Mouse (Mus musculus): ENCODE data around the gene Wdr62. TPM values are rescaled to one million over a fixed set of nuclear protein-coding genes. Genes with fewer than 3 reads are reported as not detected.

Gene Wdr62
- polyA plus RNA-seq (2012; ENCODE audit: low replicate concordance), result 22.7 and 114 TPM in 2 replicates

GRCm38 (mm10) chr7:30279951-30280669 lies at the start of gene Wdr62, which contains the start of gene Thap8:
Gene Wdr62, minus strand, starts transcription at chr7:30280419.
Gene Thap8, plus strand, starts transcription at chr7:30280094.

GRCm38 (mm10) chr7:30323795-30324194 lies 43.6 kb upstream of the Wdr62 start, which contains the start of gene Sdhaf1:
Gene Sdhaf1, minus strand, starts transcription at chr7:30323895.

GRCm38 (mm10) chr7:30321539-30322284 lies 41.5 kb upstream of the Wdr62 start, which contains the start of gene E130208F15Rik:
Gene E130208F15Rik, plus strand, starts transcription at chr7:30321740.

DNA sequence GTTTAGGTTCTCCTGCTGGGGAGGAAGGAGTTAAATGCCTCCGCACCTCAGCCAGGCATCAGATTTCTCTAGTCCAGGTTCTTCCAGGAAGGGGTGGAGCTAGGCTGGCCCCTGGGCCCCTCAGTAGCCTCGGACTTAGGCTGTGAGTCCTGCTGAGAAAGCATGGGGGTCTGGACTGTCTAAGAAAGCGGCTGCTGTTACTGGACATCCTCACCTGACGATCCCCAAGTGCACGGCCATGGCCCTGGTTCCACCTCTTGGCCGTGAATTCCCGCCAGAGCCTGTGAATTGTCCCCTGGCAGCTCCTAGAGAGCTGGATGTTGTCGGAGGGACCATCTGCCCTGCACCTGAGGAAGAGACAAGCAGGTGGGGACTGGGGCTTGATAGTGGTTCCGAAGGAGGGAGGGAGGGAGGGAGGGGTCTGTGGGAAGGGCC lies 34.5 kb upstream of the Wdr62 start, which contains the start of gene Syne4:
Gene Syne4, plus strand, starts transcription at position 87 of the 435 bp plus-strand sequence.

DNA sequence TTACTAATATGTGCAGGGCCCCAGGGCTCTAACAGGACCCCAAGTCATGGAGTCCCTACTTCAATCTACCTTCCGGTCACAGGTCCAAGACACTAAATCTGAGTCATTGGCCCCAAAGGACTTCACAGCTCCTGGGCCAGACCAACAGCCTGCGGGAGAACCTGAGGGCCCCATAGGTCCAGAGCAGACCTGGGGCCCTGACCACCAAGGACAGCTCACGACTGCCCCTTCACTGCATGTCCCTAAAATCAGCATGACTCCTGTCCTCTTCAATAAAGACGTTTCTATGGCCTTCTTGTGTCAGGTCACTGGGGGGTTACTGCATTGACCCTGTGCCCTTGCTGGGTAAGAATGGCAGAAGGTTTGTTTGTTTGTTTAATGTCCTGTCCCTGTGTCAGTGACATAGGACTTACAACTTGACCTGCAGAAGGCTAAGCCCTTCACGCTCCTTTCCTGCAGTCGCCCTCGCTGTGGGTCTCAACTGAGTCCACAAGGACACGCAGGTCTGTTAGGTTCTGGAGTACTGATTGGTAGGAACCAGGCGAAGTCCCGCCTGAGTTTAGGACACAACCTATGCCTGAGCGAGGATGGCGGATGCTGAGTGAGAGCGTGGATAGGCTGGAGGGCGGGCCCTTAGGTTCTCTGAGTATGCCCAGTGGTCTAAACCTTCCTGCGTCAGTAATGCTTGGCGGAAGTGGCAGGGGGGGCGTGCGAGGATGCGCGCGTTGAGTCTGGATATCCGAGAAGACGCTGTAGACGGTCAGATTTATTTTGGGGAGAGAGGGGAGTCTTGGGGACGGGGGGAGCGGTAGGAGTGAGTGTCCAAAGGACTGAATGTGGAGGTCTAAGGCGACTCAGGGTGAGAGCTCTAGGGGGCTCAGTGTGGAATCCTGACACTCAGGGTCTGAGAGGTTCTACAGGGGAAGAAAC lies 28.1 kb upstream of the Wdr62 start, which contains the start of gene Alkbh6:
Gene Alkbh6, plus strand, starts transcription at position 642 of the 930 bp plus-strand sequence.

GRCm38 (mm10) chr7:30291215-30292131 lies 11.3 kb upstream of the Wdr62 start, which contains the start of gene Clip3:
Gene Clip3, plus strand, starts transcription at chr7:30291728.

GRCm38 (mm10) chr7:30235625-30236024 lies 44.6 kb downstream of the Wdr62 start, which contains the start of gene Ovol3:
Gene Ovol3, minus strand, starts transcription at chr7:30235725.

DNA sequence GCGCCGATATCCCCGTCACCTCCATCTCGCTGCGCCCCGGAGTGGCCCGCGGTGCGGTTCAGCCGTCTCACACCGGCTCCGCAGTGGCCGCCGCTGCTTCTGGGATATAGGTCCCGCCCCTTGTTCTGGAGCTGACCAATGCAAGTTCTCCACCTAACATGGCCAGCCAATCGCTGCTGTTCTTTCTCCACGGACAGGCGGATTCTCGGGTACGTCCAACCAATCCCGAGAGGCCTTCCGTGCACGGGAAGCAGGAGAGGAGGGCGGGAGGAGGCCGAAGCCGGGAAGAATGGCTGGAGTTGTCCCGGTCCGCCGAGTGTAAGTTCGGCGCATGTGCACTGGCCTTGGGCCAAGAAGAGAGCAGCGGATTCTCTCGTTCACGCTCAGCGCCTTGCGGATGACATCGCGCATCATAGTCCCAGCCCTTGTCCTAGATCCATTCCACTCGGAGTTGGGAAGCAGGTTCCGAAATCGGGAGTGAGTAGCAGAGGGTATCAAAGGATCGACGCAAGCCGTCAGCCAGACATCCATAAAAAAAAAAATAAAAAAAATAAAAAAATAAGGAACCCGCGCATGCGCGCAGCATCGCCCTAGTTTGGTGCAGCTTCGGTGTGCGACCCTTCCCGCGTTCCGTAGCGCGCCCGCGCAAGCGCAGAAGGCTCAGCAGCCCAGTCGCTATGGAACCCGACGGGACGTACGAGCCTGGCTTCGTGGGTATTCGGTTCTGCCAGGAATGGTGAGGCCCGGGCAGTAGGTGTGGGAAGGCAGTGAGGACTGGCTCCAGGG lies 48.4 kb downstream of the Wdr62 start, which contains the start of the genes Polr2i and Tbcb:
Gene Polr2i, plus strand, starts transcription at position 280 of the 786 bp plus-strand sequence.
Gene Tbcb, minus strand, starts transcription at position 604 of the 786 bp plus-strand sequence.

DNA sequence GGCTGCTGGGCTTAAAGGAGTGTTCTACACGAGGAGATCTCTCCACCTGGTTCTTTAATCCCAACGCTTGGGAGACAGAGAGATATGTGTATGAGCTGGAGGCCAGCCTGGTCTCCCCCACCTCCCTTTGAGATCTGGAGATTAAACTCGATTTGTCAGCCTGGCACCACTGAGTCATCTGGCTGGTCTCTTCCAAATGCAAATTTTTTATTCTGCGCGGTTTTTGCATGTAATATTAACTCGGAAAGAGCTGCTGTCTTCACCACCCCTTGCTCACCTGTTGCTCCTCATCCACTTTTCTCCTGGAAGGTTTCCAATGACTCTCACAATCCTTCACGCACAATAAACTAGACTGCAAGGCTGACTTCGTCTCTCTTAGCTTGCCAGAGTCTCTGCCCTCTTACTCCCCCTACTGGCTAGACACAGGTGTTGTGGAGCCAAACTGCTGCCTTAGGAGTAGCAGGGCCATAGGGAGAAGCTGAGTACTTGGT lies 81.7 kb downstream of the Wdr62 start, which contains the start of gene Capns1:
Gene Capns1, minus strand, starts transcription at position 331 of the 491 bp plus-strand sequence.

Other genes with a start within 250 kb of the Wdr62 start
- gene Zfp14, start 229.0 kb downstream of the Wdr62 start, polyA plus RNA-seq (2012; ENCODE audit: low replicate concordance), result not detected in 2 replicates
- 0.14 and 0.46 TPM in 2 replicates for gene Zfp82, start 207.5 kb downstream of the Wdr62 start, polyA plus RNA-seq (2012; ENCODE audit: low replicate concordance)
- not detected in 2 replicates for gene Gm26920, start 190.0 kb downstream of the Wdr62 start, polyA plus RNA-seq (2012; ENCODE audit: low replicate concordance)
- 0.27 and 0.80 TPM in 2 replicates for gene Zfp566, start 189.9 kb downstream of the Wdr62 start, polyA plus RNA-seq (2012; ENCODE audit: low replicate concordance)
- gene Zfp260, start 185.6 kb downstream of the Wdr62 start, polyA plus RNA-seq (2012; ENCODE audit: low replicate concordance), result 0.48 and 0.87 TPM in 2 replicates
- 4.5 and 5.5 TPM in 2 replicates for gene Zfp382, start 158.5 kb downstream of the Wdr62 start, polyA plus RNA-seq (2012; ENCODE audit: low replicate concordance)
- 1.1 and 2.7 TPM in 2 replicates for gene Zfp146, start 110.7 kb downstream of the Wdr62 start, polyA plus RNA-seq (2012; ENCODE audit: low replicate concordance)
- gene Cox7a1, start 96.3 kb downstream of the Wdr62 start, polyA plus RNA-seq (2012; ENCODE audit: low replicate concordance), result not detected in 2 replicates
- gene Capns1, start 81.6 kb downstream of the Wdr62 start, polyA plus RNA-seq (2012; ENCODE audit: low replicate concordance), result 94.0 and 122 TPM in 2 replicates
- 28.6 and 47.9 TPM in 2 replicates for gene Polr2i, start 48.5 kb downstream of the Wdr62 start, polyA plus RNA-seq (2012; ENCODE audit: low replicate concordance)
- gene Tbcb, start 48.1 kb downstream of the Wdr62 start, polyA plus RNA-seq (2012; ENCODE audit: low replicate concordance), result 10.1 and 15.2 TPM in 2 replicates
- gene Ovol3, start 44.7 kb downstream of the Wdr62 start, polyA plus RNA-seq (2012; ENCODE audit: low replicate concordance), result not detected in 2 replicates
- gene Thap8, start 325 bp downstream of the Wdr62 start, polyA plus RNA-seq (2012; ENCODE audit: low replicate concordance), result 0.24 TPM in 1 of 2 replicates, not detected in the other
- 0.65 and 4.6 TPM in 2 replicates for gene Clip3, start 11.3 kb upstream of the Wdr62 start, polyA plus RNA-seq (2012; ENCODE audit: low replicate concordance)
- gene Alkbh6, start 28.3 kb upstream of the Wdr62 start, polyA plus RNA-seq (2012; ENCODE audit: low replicate concordance), result 91.3 and 100.0 TPM in 2 replicates
- 1.8 and 1.9 TPM in 2 replicates for gene Syne4, start 34.4 kb upstream of the Wdr62 start, polyA plus RNA-seq (2012; ENCODE audit: low replicate concordance)
- gene E130208F15Rik, start 41.3 kb upstream of the Wdr62 start, polyA plus RNA-seq (2012; ENCODE audit: low replicate concordance), result 0.96 and 1.7 TPM in 2 replicates
- 4.7 and 8.8 TPM in 2 replicates for gene Sdhaf1, start 43.5 kb upstream of the Wdr62 start, polyA plus RNA-seq (2012; ENCODE audit: low replicate concordance)
- 0.06 and 0.26 TPM in 2 replicates for gene Lrfn3, start 82.4 kb upstream of the Wdr62 start, polyA plus RNA-seq (2012; ENCODE audit: low replicate concordance)
- 9.6 and 46.1 TPM in 2 replicates for gene Tyrobp, start 133.3 kb upstream of the Wdr62 start, polyA plus RNA-seq (2012; ENCODE audit: low replicate concordance)
- 10.4 TPM in 1 of 2 replicates, not detected in the other for gene Hcst, start 139.4 kb upstream of the Wdr62 start, polyA plus RNA-seq (2012; ENCODE audit: low replicate concordance)
- 16.8 and 18.4 TPM in 2 replicates for gene Nfkbid, start 141.3 kb upstream of the Wdr62 start, polyA plus RNA-seq (2012; ENCODE audit: low replicate concordance)
- 1.1 and 1.3 TPM in 2 replicates for gene Aplp1, start 165.1 kb upstream of the Wdr62 start, polyA plus RNA-seq (2012; ENCODE audit: low replicate concordance)
- gene Kirrel2, start 177.3 kb upstream of the Wdr62 start, polyA plus RNA-seq (2012; ENCODE audit: low replicate concordance), result not detected in 2 replicates
- 0.14 TPM in 1 of 2 replicates, not detected in the other for gene Nphs1, start 177.9 kb upstream of the Wdr62 start, polyA plus RNA-seq (2012; ENCODE audit: low replicate concordance)
- 0.13 TPM in 1 of 2 replicates, not detected in the other for gene Prodh2, start 213.2 kb upstream of the Wdr62 start, polyA plus RNA-seq (2012; ENCODE audit: low replicate concordance)

All from leukemia stem cell, adult 10-12 weeks (primary cell).